Mouse (Mus musculus) MEL-GATA-1-ER (cell line): Measurements from ENCODE around the gene Chst13.
A peak's percentile ranks its signal among the peaks of the same experiment; 100 is the strongest.

Source experiments
- DNase-seq: peaks from one replicate; pipeline ENCODE4 v3.0.0-alpha.2; 2012; ENCODE audit warnings: low read depth; ENCODE audit errors: extremely low read depth

Chst13 gene

GRCm38 (mm10) chr6:90324991-90325390 lies at the start of gene Chst13:
Gene Chst13 (minus strand): TSS chr6:90325185.
- DNase-seq: no peak

GRCm38 (mm10) chr6:90374647-90375046 lies 49.7 kb upstream of the Chst13 start:
- DNase-seq: peak; percentile 50

GRCm38 (mm10) chr6:90369725-90370553 lies 45.0 kb upstream of the Chst13 start:
- no peak for DNase-seq

GRCm38 (mm10) chr6:90368976-90369724 lies 44.2 kb upstream of the Chst13 start, which contains the start of gene Zxdc:
Gene Zxdc (plus strand): TSS chr6:90369492.
- DNase-seq: peak; percentile 83

- DNase-seq: no peak
Measured at GRCm38 (mm10) chr6:90363301-90363700, 38.3 kb upstream of the Chst13 start.

GRCm38 (mm10) chr6:90360922-90361614 lies 36.1 kb upstream of the Chst13 start:
- no peak for DNase-seq

- no peak for DNase-seq
Measured at GRCm38 (mm10) chr6:90360024-90360781, 35.2 kb upstream of the Chst13 start.

GRCm38 (mm10) chr6:90359445-90359844 lies 34.5 kb upstream of the Chst13 start:
- no peak for DNase-seq

GRCm38 (mm10) chr6:90358142-90358541 lies 33.2 kb upstream of the Chst13 start:
- DNase-seq: no peak

- DNase-seq: no peak
Measured at GRCm38 (mm10) chr6:90350011-90350410, 25.0 kb upstream of the Chst13 start.

GRCm38 (mm10) chr6:90348500-90348899 lies 23.5 kb upstream of the Chst13 start:
- no peak for DNase-seq

GRCm38 (mm10) chr6:90347183-90347582 lies 22.2 kb upstream of the Chst13 start:
- DNase-seq: no peak

GRCm38 (mm10) chr6:90342343-90342742 lies 17.4 kb upstream of the Chst13 start:
- no peak for DNase-seq

- DNase-seq: no peak
Measured at GRCm38 (mm10) chr6:90334244-90334643, 9.3 kb upstream of the Chst13 start.

GRCm38 (mm10) chr6:90332561-90333425 lies 7.8 kb upstream of the Chst13 start, which contains the start of gene Uroc1:
Gene Uroc1 (plus strand): TSS chr6:90333284.
- no peak for DNase-seq

GRCm38 (mm10) chr6:90329953-90330352 lies 5.0 kb upstream of the Chst13 start:
- DNase-seq: no peak

GRCm38 (mm10) chr6:90327670-90328069 lies 2.7 kb upstream of the Chst13 start:
- DNase-seq: no peak

- no peak for DNase-seq
Measured at GRCm38 (mm10) chr6:90324463-90324862, 522 bp downstream of the Chst13 start.

- no peak for DNase-seq
Measured at GRCm38 (mm10) chr6:90324026-90324425, 959 bp downstream of the Chst13 start.

- no peak for DNase-seq
Measured at GRCm38 (mm10) chr6:90321811-90322210, 3.2 kb downstream of the Chst13 start.
